Mouse (Mus musculus) left cerebral cortex, adult 11 months (tissue): ENCODE results near the gene Sgms2.

Experiments used
- DNase-seq: peaks from one replicate; pipeline ENCODE4 v3.0.0; 2022; ENCODE audit warnings: low spot score

Sgms2 gene

GRCm38 (mm10) chr3:131485388-131485787 lies 5.8 kb downstream of the Sgms2 start:
- no peak for DNase-seq

- DNase-seq: no peak
Observed at GRCm38 (mm10) chr3:131483650-131484049, 7.6 kb downstream of the Sgms2 start.

- DNase-seq: no peak
Observed at GRCm38 (mm10) chr3:131481976-131482712, 9.1 kb downstream of the Sgms2 start.

- no peak for DNase-seq
Observed at GRCm38 (mm10) chr3:131480659-131481058, 10.6 kb downstream of the Sgms2 start.

DNA sequence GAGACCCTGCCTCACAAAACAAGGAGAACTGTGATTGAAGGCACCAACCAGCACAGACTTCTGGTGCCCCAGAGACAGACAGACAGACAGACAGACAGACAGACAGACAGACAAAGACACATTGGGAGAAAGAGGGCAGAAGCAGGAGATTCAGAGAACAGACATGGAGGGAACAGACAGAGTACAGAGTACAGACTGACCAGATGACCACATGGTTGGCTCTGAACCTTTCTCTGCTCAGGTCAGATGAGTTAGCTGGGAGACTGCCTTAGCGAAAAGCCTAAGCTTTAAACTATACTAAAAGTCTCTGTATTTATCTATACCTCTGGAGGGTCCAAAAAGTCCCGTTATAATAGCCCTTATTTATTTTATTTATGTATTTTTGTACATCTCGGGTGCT lies 11.8 kb downstream of the Sgms2 start:
- DNase-seq: no peak

DNA sequence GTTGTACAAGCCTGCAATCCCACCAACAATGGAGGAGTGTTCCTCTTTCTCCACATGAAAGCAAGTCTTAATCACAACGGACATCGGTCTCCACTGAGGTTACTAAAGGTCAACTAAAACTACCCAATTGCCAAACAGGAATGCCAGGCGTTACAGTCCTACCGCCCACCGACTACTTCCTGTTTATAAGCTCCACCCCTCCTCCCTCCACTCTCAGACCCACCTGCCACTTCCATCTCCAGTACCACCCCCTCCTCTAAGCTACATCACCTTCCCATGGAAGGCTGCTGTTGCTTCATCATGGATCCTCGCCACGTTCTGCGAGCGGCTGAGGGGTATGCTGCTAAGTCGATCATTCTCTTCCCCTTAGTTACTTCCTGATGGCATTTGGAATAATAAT lies 15.2 kb downstream of the Sgms2 start:
- DNase-seq: no peak

GRCm38 (mm10) chr3:131474526-131474925 lies 16.7 kb downstream of the Sgms2 start:
- DNase-seq: no peak

GRCm38 (mm10) chr3:131473496-131473895 lies 17.7 kb downstream of the Sgms2 start:
- no peak for DNase-seq

DNA sequence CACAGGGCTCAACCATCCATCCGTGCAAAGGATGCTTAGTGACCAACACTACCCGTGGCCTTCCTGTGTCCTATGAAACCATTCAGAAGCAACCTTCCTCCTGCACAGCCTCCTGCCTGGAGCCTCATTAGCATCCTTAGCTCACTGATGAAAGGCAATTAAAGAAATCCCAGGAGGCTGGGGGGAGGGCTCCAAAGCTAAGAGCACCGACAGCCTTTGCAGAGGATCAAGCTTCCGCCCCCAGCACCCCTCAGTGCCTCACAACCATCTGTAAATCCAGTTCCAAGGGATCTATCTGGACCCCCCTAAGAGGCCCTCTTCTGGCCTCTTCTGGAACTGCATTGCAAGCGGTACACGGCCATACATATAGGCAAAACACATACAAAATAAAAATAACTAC lies 19.4 kb downstream of the Sgms2 start:
- no peak for DNase-seq

- DNase-seq: no peak
Observed at GRCm38 (mm10) chr3:131471435-131471834, 19.8 kb downstream of the Sgms2 start.

GRCm38 (mm10) chr3:131470837-131471236 lies 20.4 kb downstream of the Sgms2 start:
- DNase-seq: no peak

GRCm38 (mm10) chr3:131469636-131470035 lies 21.6 kb downstream of the Sgms2 start:
- DNase-seq: no peak

- DNase-seq: no peak
Observed at GRCm38 (mm10) chr3:131466371-131466770, 24.8 kb downstream of the Sgms2 start.

DNA sequence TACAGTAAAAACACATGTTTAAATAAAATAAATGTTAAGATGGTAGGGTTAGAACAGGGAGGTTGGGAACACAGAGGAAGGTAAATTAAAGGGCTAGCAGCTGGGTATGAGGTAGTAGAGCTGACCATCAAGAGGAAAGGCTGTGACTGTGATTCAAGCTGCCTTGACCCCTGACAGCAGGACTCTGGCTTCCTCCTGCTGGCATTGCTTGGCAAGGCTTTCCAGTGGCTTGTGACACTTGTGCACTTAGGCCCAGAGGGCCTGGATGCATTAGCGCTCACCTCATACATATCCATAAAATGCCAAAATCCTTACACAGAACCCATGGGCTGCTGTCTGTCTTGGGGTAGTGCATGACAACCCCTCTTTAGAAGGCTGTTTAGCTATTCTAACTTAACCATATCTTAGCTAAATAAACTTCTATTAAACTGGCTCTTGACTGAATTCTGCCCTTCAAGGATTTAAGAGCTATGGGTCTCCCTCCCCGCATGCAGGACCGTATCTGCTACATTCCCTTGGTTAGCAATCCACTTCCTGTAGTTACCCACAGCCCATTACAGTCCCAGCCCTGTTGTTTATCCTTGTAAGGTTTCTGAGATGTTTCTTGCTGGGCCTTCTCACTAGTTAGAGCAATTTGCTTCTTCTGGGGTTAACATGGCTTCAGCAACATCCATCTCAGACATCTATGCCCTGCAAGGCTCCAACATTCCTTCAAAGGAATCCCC lies 25.5 kb downstream of the Sgms2 start:
- no peak for DNase-seq

- DNase-seq: no peak
Observed at GRCm38 (mm10) chr3:131372996-131373395, 118.2 kb downstream of the Sgms2 start.

DNA sequence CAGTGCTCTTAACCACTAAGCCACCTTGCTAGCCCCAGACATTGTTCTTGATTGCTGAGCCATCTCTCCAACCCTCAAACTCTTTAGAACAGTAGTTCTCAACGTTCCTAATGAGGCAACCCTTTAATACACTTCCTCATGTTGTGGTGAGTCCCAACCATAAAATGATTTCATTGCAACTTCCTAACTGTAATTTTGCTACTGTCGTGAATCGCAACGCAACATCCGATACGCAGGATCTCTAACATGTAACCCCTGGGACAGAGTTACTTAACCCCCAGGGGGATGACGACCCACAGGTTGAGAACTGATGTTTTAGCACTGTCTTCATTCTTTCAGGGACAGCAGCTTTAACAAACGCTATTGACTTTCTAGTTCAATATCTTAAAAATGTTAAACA lies 122.5 kb downstream of the Sgms2 start:
- no peak for DNase-seq

GRCm38 (mm10) chr3:131367452-131367851 lies 123.8 kb downstream of the Sgms2 start:
- DNase-seq: no peak

GRCm38 (mm10) chr3:131364632-131365446 lies 126.4 kb downstream of the Sgms2 start:
- no peak for DNase-seq

DNA sequence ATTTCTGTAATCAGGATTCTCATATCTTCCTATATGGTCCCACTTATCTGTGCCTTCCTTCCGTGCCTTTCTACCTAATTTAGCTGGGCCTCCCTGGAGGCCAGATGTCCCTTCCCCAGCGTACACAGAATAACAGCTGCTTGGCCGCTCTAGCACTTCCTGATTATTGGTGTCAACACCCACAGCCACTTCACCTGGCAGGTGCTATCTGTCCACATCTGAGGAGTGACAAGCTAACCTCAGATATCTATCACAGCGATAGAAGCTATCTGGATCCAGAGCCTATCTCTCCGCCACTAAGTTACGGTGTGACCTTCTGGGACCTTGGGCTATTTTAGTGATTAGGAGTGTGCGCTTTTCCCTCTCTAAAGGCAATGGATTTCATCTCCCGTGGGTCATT lies 127.0 kb downstream of the Sgms2 start:
- DNase-seq: no peak

DNA sequence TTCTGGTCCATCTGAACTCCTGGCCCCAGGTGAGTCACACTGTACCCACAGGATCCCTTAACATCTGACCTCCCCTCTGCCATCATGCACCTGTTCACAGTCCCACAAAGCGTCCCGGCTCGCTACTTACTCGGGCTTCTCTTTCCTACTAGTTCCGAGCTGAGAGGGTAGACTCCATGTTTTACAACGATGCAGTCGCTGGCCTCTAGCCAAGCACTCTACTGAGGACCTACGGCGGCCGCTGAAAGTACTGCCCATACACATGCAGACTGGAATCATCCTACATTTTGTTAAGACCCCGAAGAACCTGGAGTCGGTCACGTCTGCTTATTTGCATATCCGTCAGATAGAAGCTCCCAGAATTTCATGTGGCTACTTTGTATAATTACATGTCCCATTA lies 127.6 kb downstream of the Sgms2 start:
- DNase-seq: no peak

DNA sequence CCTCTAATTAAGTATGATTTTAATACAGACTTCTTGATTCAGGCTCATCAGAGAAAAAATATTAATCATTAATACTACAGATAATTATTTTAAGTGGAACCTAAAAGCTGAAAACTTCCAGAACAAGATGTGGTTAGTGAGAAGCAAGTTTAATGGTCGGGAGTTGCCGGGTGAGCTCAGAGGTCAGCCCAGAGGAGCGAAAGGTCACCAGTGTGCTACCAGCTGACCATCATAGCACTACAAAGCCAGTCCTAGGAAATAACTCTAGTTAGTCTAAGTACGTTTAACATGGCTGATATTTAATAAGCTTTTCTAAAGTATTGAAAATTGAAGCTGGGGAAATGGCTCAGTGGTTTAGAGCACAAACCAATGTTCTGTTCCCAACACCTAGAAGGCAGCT lies 129.3 kb downstream of the Sgms2 start:
- no peak for DNase-seq

GRCm38 (mm10) chr3:131359011-131359410 lies 132.2 kb downstream of the Sgms2 start:
- no peak for DNase-seq

DNA sequence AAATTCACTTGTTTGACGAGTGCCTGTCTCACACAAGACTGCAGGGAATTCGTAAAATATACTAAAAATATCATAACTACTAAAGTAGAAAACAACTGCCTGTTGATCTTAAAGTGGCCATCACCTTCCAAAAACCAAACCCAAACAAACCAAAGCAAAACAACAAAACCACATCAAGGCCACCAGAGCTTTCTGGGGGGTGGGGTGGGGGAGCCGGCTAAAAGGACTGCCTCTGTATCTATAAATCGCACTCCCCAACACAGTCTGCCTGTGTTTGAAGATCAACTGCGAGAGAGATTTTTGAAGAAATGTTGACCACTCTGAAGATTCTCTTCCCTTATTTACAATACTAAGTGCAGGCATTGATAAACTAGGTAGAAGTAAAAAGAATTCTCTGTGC lies 133.0 kb downstream of the Sgms2 start:
- no peak for DNase-seq
